Mouse (Mus musculus): Measurements from ENCODE around the gene Mettl16. TPM values are rescaled to one million over a fixed set of nuclear protein-coding genes. Genes with fewer than 3 reads are reported as not detected.
A peak's percentile ranks its signal among the peaks of the same experiment; 100 is the strongest.

Gene Mettl16
- polyA plus RNA-seq, 1 experiment from 2014 or later = 50.3 TPM

- no peaks in the 10 kb centered on the region for H3K9me3 ChIP-seq
Measured at GRCm38 (mm10) chr11:74834650-74835277, 64.1 kb downstream of the Mettl16 start.

GRCm38 (mm10) chr11:74835593-74836224, 65.1 kb downstream of the Mettl16 start:
- WGBS = 87% methylated on average over 6 of the region's 6 CpGs
- Histone ChIP-seq H3K9me3 (no peaks in the 10 kb centered on the region), H3K36me3 (no peaks in the 10 kb centered on the region), H3K9ac (no peak overlapping the region), H3K4me3 (no peak overlapping the region), H3K27me3 (no peaks in the 10 kb centered on the region), H3K4me2 (no peak overlapping the region), H3K4me1 (peaks cover 46% of the 10 kb centered on the region), H3K27ac (no peak overlapping the region)
- ATAC-seq (ENCODE audit: borderline replicate concordance, extremely low read depth, low FRiP score, low TSS enrichment) = no peak

More at GRCm38 (mm10) chr11:74834650-74835277, 64.1 kb downstream of the Mettl16 start:
- ATAC-seq (ENCODE audit: borderline replicate concordance, extremely low read depth, low FRiP score, low TSS enrichment) = no peak
- Histone ChIP-seq H3K4me3 (no peak overlapping the region), H3K27me3 (no peaks in the 10 kb centered on the region), H3K4me1 (peaks cover 46% of the 10 kb centered on the region), H3K9ac (no peak overlapping the region), H3K36me3 (no peaks in the 10 kb centered on the region), H3K27ac (peak overlapping the region; percentile 38), H3K4me2 (no peak overlapping the region)
- WGBS = 41% methylated on average over 5 of the region's 5 CpGs

GRCm38 (mm10) chr11:74836225-74837055, 65.8 kb downstream of the Mettl16 start:
- whole genome bisulfite sequencing = 92% methylated on average over 22 of the region's 22 CpGs
- ATAC-seq (ENCODE audit: borderline replicate concordance, extremely low read depth, low FRiP score, low TSS enrichment) = no peak
- H3K4me1 ChIP-seq = peaks cover 46% of the 10 kb centered on the region
- H3K9me3 ChIP-seq = no peaks in the 10 kb centered on the region
- no peak overlapping the region for H3K27ac ChIP-seq
- no peaks in the 10 kb centered on the region for H3K27me3 ChIP-seq
- no peaks in the 10 kb centered on the region for H3K36me3 ChIP-seq
- H3K4me2 ChIP-seq = no peak overlapping the region
- H3K4me3 ChIP-seq = no peak overlapping the region
- H3K9ac ChIP-seq = no peak overlapping the region

- WGBS = 39% methylated on average over 16 of the region's 16 CpGs
- peaks cover 46% of the 10 kb centered on the region for H3K4me1 ChIP-seq
- no peak for ATAC-seq (ENCODE audit: borderline replicate concordance, extremely low read depth, low FRiP score, low TSS enrichment)
- H3K36me3 ChIP-seq = peaks cover under 1% of the 10 kb centered on the region; the same call in 1 of the 2 replicates
- H3K4me3 ChIP-seq = peak overlapping the region; percentile 46
- peak overlapping the region; percentile 92 for H3K27ac ChIP-seq
- H3K9ac ChIP-seq = peak overlapping the region; percentile 27
- no peaks in the 10 kb centered on the region for H3K9me3 ChIP-seq
- no peaks in the 10 kb centered on the region for H3K27me3 ChIP-seq
- H3K4me2 ChIP-seq = peak overlapping the region; percentile 69
Measured at GRCm38 (mm10) chr11:74837056-74837693, 66.5 kb downstream of the Mettl16 start.

- ATAC-seq (ENCODE audit: borderline replicate concordance, extremely low read depth, low FRiP score, low TSS enrichment) = peak; percentile 73
- peak overlapping the region; percentile 46 for H3K4me3 ChIP-seq
- H3K27ac ChIP-seq = peak overlapping the region; percentile 92
- H3K4me1 ChIP-seq = peaks cover 41% of the 10 kb centered on the region
- H3K9me3 ChIP-seq = no peaks in the 10 kb centered on the region
- H3K36me3 ChIP-seq = peaks cover 6% of the 10 kb centered on the region; the same call in 1 of the 2 replicates
- WGBS = under 1% methylated on average over 54 of the region's 54 CpGs
- H3K4me2 ChIP-seq = peak overlapping the region; percentile 69
- no peaks in the 10 kb centered on the region for H3K27me3 ChIP-seq
- peak overlapping the region; percentile 27 for H3K9ac ChIP-seq
Measured at GRCm38 (mm10) chr11:74837694-74838431, 67.2 kb downstream of the Mettl16 start.

GRCm38 (mm10) chr11:74838441-74838840, 67.8 kb downstream of the Mettl16 start:
- no peaks in the 10 kb centered on the region for H3K9me3 ChIP-seq
- peak overlapping the region; percentile 46 for H3K4me3 ChIP-seq
- peaks cover 41% of the 10 kb centered on the region for H3K4me1 ChIP-seq
- H3K36me3 ChIP-seq = peaks cover 6% of the 10 kb centered on the region; the same call in 1 of the 2 replicates
- under 1% methylated on average over 33 of the region's 35 CpGs for WGBS
- peak overlapping the region; percentile 27 for H3K9ac ChIP-seq
- H3K27ac ChIP-seq = peak overlapping the region; percentile 92
- ATAC-seq (ENCODE audit: borderline replicate concordance, extremely low read depth, low FRiP score, low TSS enrichment) = peak; percentile 74
- H3K27me3 ChIP-seq = no peaks in the 10 kb centered on the region
- peak overlapping the region; percentile 69 for H3K4me2 ChIP-seq

- H3K4me1 ChIP-seq = peaks cover 40% of the 10 kb centered on the region
- no peaks in the 10 kb centered on the region for H3K27me3 ChIP-seq
- WGBS = 20% methylated on average over 6 of the region's 6 CpGs
- peak overlapping the region; percentile 46 for H3K4me3 ChIP-seq
- H3K9me3 ChIP-seq = no peaks in the 10 kb centered on the region
- H3K27ac ChIP-seq = peak overlapping the region; percentile 92
- H3K9ac ChIP-seq = peak overlapping the region; percentile 27; the same call in 1 of the 2 replicates
- H3K36me3 ChIP-seq = peaks cover 6% of the 10 kb centered on the region; the same call in 1 of the 2 replicates
- peak overlapping the region; percentile 69 for H3K4me2 ChIP-seq
- ATAC-seq (ENCODE audit: borderline replicate concordance, extremely low read depth, low FRiP score, low TSS enrichment) = 0 out of 2 replicates have a peak, but pooled peaks have one; percentile 10
Measured at GRCm38 (mm10) chr11:74838971-74839370, 68.3 kb downstream of the Mettl16 start.

GRCm38 (mm10) chr11:74839860-74840715, 69.5 kb downstream of the Mettl16 start:
- peaks cover 29% of the 10 kb centered on the region for H3K4me1 ChIP-seq
- ATAC-seq (ENCODE audit: borderline replicate concordance, extremely low read depth, low FRiP score, low TSS enrichment) = no peak
- peaks cover 6% of the 10 kb centered on the region; the same call in 1 of the 2 replicates for H3K36me3 ChIP-seq
- WGBS = 89% methylated on average over 19 of the region's 19 CpGs
- no peaks in the 10 kb centered on the region for H3K27me3 ChIP-seq
- no peak overlapping the region for H3K9ac ChIP-seq
- no peak overlapping the region for H3K27ac ChIP-seq
- H3K4me2 ChIP-seq = no peak overlapping the region
- no peak overlapping the region for H3K4me3 ChIP-seq
- no peaks in the 10 kb centered on the region for H3K9me3 ChIP-seq

- 83% methylated on average over 8 of the region's 8 CpGs for WGBS
- no peak for ATAC-seq (ENCODE audit: borderline replicate concordance, extremely low read depth, low FRiP score, low TSS enrichment)
- no peak overlapping the region for H3K4me2 ChIP-seq
- peaks cover 25% of the 10 kb centered on the region for H3K4me1 ChIP-seq
- H3K9me3 ChIP-seq = no peaks in the 10 kb centered on the region
- peaks cover 9% of the 10 kb centered on the region for H3K36me3 ChIP-seq
- no peak overlapping the region for H3K27ac ChIP-seq
- H3K9ac ChIP-seq = no peak overlapping the region
- no peaks in the 10 kb centered on the region for H3K27me3 ChIP-seq
- H3K4me3 ChIP-seq = no peak overlapping the region
Measured at GRCm38 (mm10) chr11:74840739-74841138, 70.1 kb downstream of the Mettl16 start.

- H3K4me3 ChIP-seq = no peak overlapping the region
- no peak for ATAC-seq (ENCODE audit: borderline replicate concordance, extremely low read depth, low FRiP score, low TSS enrichment)
- peaks cover 24% of the 10 kb centered on the region for H3K4me1 ChIP-seq
- H3K27ac ChIP-seq = no peak overlapping the region
- H3K36me3 ChIP-seq = peaks cover 10% of the 10 kb centered on the region
- WGBS = 83% methylated on average over 9 of the region's 9 CpGs
- H3K27me3 ChIP-seq = no peaks in the 10 kb centered on the region
- H3K9ac ChIP-seq = no peak overlapping the region
- no peak overlapping the region for H3K4me2 ChIP-seq
- no peaks in the 10 kb centered on the region for H3K9me3 ChIP-seq
Measured at GRCm38 (mm10) chr11:74841366-74841765, 70.7 kb downstream of the Mettl16 start.

Measured in lung, embryonic 15.5 days (tissue).